Mouse (Mus musculus) neural tube, embryonic 12.5 days (tissue): ENCODE results near the gene 4930433I11Rik. TPM values are rescaled to one million over a fixed set of nuclear protein-coding genes. Genes with fewer than 3 reads are reported as not detected.
"Not testable (repeated sequence)": the region's sequence is repeated elsewhere in the genome, so short reads cannot be mapped to it uniquely, and the experiment has no call there.

Experiments
- ATAC-seq: fragments of 200-750 bp; cut with Nextera tagmentation; 2 replicates; pipeline ENCODE4 v1.8.0; 2017; ENCODE audit warnings: low read depth, mild to moderate bottlenecking, moderate TSS enrichment, moderate library complexity; ENCODE audit not compliant: low FRiP score
- H3K27ac ChIP-seq: fragments of 300-500 bp; sonication (generic); 2 replicates; pipeline ENCODE4 v1.5.1; 2016
- H3K27me3 ChIP-seq: fragments of 300-500 bp; sonication (generic); replicated peaks from 2 replicates; pipeline ENCODE4 v1.6.1; 2016; ENCODE audit warnings: mild to moderate bottlenecking
- H3K36me3 ChIP-seq: fragments of 300-500 bp; sonication (generic); 2 replicates; pipeline ENCODE4 v1.6.1; 2016; ENCODE audit warnings: mild to moderate bottlenecking
- H3K4me1 ChIP-seq: fragments of 300-500 bp; sonication (generic); 2 replicates; pipeline ENCODE4 v1.6.1; 2016
- H3K4me2 ChIP-seq: fragments of 300-500 bp; sonication (generic); replicated peaks from 2 replicates; pipeline ENCODE4 v1.6.1; 2016; ENCODE audit warnings: mild to moderate bottlenecking
- H3K4me3 ChIP-seq: fragments of 300-500 bp; sonication (generic); 2 replicates; pipeline ENCODE4 v1.5.1; 2016
- H3K9ac ChIP-seq: fragments of 300-500 bp; sonication (generic); 2 replicates; pipeline ENCODE4 v1.6.1; 2016; ENCODE audit warnings: mild to moderate bottlenecking
- H3K9me3 ChIP-seq: fragments of 300-500 bp; sonication (generic); 2 replicates; pipeline ENCODE4 v1.6.1; 2016; ENCODE audit warnings: mild to moderate bottlenecking
- WGBS: fragments of 180-500 bp; shearing (Covaris S2); methylation state at CpG from one replicate; pipeline ENCODE4 v1.1.7; 2016; 5-methylcytosine and 5-hydroxymethylcytosine counted together
- polyA plus RNA-seq: library from polyadenylated mRNA; unstranded; fragments of >200 nt; fragmentation: Nextera tagmentation; extraction: Ambion mirVana; gene quantifications from 2 replicates; pipeline ENCODE4 v1.2.1, GENCODE M21; 2016

4930433I11Rik gene
- not detected in 2 replicates for polyA plus RNA-seq

DNA sequence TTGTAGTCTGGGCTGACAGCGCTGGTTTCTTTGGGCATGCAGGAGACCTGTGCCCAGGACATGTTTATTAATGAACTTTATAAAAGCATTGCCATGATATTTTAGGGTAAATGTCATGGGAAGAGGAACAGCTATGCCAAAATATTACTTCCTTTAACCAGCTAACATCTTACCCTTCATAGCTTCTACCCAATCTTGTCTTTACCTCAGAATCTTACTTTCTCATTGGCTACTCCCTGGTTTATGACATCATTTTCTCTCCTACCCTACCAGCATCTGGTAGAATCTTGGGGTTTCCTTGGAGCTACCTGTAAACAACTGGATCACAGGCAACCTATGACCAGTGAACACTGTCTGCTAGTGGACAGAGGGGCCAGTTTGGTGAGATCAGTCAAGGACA, at the start of gene 4930433I11Rik:
4930433I11Rik (plus strand) TSS at position 301 of the 400 bp plus-strand sequence.
- H3K27ac ChIP-seq, result no peak within 1 kb of the TSS
- no peak for ATAC-seq
- 0 out of 2 replicates have a peak, but pooled peaks cover under 1% of the 10 kb centered on the region for H3K9me3 ChIP-seq
- no peaks in the 10 kb centered on the region for H3K27me3 ChIP-seq
- H3K36me3 ChIP-seq, result no peaks in the 10 kb centered on the region
- H3K4me3 ChIP-seq, result no peak within 1 kb of the TSS
- 86% methylated on average over 1 of the region's 1 CpGs for WGBS
- H3K4me2 ChIP-seq, result no peak within 1 kb of the TSS
- no peaks in the 10 kb centered on the region for H3K4me1 ChIP-seq
- no peak within 1 kb of the TSS for H3K9ac ChIP-seq

DNA sequence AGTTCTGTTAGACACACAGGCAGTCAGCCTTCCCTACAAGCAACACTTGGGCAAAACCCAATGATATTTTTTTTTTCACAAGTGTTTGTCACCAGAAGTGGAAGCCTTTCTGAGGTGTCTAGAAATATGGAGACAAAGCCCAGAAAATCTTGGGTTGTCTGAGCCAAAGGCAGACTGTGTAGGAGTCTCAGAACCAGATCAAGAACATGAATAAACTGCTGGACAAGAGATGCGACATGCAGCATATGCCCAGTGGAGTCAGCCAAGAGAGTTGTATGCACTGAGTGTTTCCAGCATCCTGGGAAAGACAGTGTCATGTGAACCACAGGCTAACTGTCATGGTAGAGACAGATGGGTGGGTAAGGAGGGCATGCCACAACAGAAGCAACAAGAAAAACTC, 48.0 kb upstream of the 4930433I11Rik start:
- no peak for ATAC-seq
- WGBS, result 95% methylated on average over 1 of the region's 1 CpGs
- no peaks in the 10 kb centered on the region for H3K36me3 ChIP-seq

GRCm38 (mm10) chr7:40942233-40942935, 45.0 kb upstream of the 4930433I11Rik start:
- H3K4me1 ChIP-seq, result no peaks in the 10 kb centered on the region
- no peak overlapping the region for H3K9ac ChIP-seq
- no peak overlapping the region for H3K4me2 ChIP-seq
- H3K4me3 ChIP-seq, result no peak overlapping the region
- WGBS, result 65% methylated on average over 3 of the region's 3 CpGs
- no peaks in the 10 kb centered on the region for H3K27me3 ChIP-seq
- no peak overlapping the region for H3K27ac ChIP-seq
- no peaks in the 10 kb centered on the region for H3K36me3 ChIP-seq
- H3K9me3 ChIP-seq, result no peaks in the 10 kb centered on the region
- ATAC-seq, result peak; percentile 53; the same call in 1 of the 2 replicates

More for the DNA sequence above, 48.0 kb upstream of the 4930433I11Rik start:
- H3K27me3 ChIP-seq, result no peaks in the 10 kb centered on the region
- H3K9ac ChIP-seq, result no peak overlapping the region
- no peaks in the 10 kb centered on the region for H3K9me3 ChIP-seq
- H3K4me2 ChIP-seq, result no peak overlapping the region
- no peaks in the 10 kb centered on the region for H3K4me1 ChIP-seq
- H3K4me3 ChIP-seq, result no peak overlapping the region
- no peak overlapping the region for H3K27ac ChIP-seq

GRCm38 (mm10) chr7:41032419-41032818, 45.1 kb downstream of the 4930433I11Rik start, which contains the start of gene Gm4884:
TSS of gene Gm4884 (plus strand) at chr7:41032719.
- not testable (repeated sequence) for H3K9me3 ChIP-seq, H3K4me3 ChIP-seq, H3K36me3 ChIP-seq, H3K27me3 ChIP-seq, H3K4me1 ChIP-seq, H3K9ac ChIP-seq, ATAC-seq, H3K27ac ChIP-seq, H3K4me2 ChIP-seq
- 90% methylated on average over 1 of the region's 1 CpGs for WGBS

GRCm38 (mm10) chr7:41044058-41044457, 56.7 kb downstream of the 4930433I11Rik start:
- not testable (repeated sequence) for H3K9me3 ChIP-seq, H3K9ac ChIP-seq, H3K4me2 ChIP-seq, ATAC-seq, H3K4me1 ChIP-seq, H3K4me3 ChIP-seq, H3K36me3 ChIP-seq, H3K27ac ChIP-seq, H3K27me3 ChIP-seq
- WGBS, result 71% methylated on average over 3 of the region's 3 CpGs

Other genes starting within 250 kb of the 4930433I11Rik start
- gene Vstm2b, start 89.2 kb upstream of the 4930433I11Rik start, polyA plus RNA-seq, result 12.4 and 12.9 TPM in 2 replicates
- gene Gm4884, start 45.2 kb downstream of the 4930433I11Rik start, polyA plus RNA-seq, result not detected in 2 replicates
- gene Gm5592, start 166.3 kb downstream of the 4930433I11Rik start, polyA plus RNA-seq, result not detected in 2 replicates